19 mouse cellular contexts compared by ENCODE assay signal in the genomic region with DNA sequence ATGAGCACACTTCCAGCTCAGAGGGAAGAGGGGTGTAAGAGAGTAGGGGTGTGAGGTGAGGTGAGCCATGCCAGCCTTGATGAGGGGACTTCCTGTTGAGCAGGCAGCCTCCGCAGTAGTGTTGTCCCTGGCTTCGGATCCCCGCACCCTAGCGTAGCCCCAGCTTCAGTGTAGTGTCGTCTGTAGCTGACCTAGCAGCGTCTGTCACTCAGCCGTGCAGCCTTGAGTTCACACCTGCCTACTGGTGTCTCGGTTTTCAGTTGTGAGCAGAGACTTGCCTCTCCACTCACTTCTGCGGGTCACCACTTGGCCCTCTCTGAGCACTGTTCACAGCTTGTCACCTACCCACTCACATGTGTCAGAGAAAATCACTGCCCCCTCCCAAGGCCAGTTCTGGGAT. TPM values are rescaled to one million over a fixed set of nuclear protein-coding genes. Genes with fewer than 3 reads are reported as not detected.
DNase-seq lines count a peak whose midpoint lies in the region; ATAC-seq lines count a peak whose summit lies in the region.
"Had no signal": no experiment of that assay in that cellular context is flagged by ENCODE, and none has a peak within 500 bp of the region (broad histone marks: within the 10 kb centered on the region; RNA-seq: fewer than 3 reads in every experiment).

No protein-coding gene starts in this region.

- 0 out of 2 replicates have a peak overlapping the region, but pooled peaks have one; percentile 8 for H3K27ac ChIP-seq in heart, embryonic 13.5 days (replicated peaks)
- H3K27ac ChIP-seq in kidney, embryonic 16.5 days (ENCODE audit: low read length), result peak overlapping the region; percentile 91; the same call in 1 of the 2 replicates
- no peak overlapping the region for H3K27ac ChIP-seq in kidney, embryonic 14.5 days (ENCODE audit: low read depth, low read length)
- H3K27ac ChIP-seq: embryonic facial prominence, embryonic 10.5 days; hindbrain, postnatal 0 days; limb, embryonic 13.5 days; liver, embryonic 13.5 days; macrophage had no signal

- no peak overlapping the region for H3K4me3 ChIP-seq in heart, embryonic 13.5 days
- no peak overlapping the region for H3K4me3 ChIP-seq in kidney, embryonic 16.5 days (ENCODE audit: low read length)
- no peak overlapping the region for H3K4me3 ChIP-seq in kidney, embryonic 14.5 days (ENCODE audit: low read length)
- H3K4me3 ChIP-seq: embryonic facial prominence, embryonic 10.5 days; limb, embryonic 13.5 days; liver, embryonic 13.5 days had no signal

- H3K4me1 ChIP-seq in heart, embryonic 13.5 days, result peaks cover 52% of the 10 kb centered on the region
- peaks cover 43% of the 10 kb centered on the region for H3K4me1 ChIP-seq in kidney, embryonic 16.5 days (ENCODE audit: insufficient read depth, low read length)
- H3K4me1 ChIP-seq in kidney, embryonic 14.5 days (ENCODE audit: control insufficient read depth, insufficient read depth, low read length), result peaks cover 23% of the 10 kb centered on the region

- no peak overlapping the region for H3K9ac ChIP-seq in heart, embryonic 13.5 days
- peak overlapping the region; percentile 9; the same call in 1 of the 2 replicates for H3K9ac ChIP-seq in kidney, embryonic 16.5 days (replicated peaks; ENCODE audit: low read length)
- no peak overlapping the region for H3K9ac ChIP-seq in kidney, embryonic 14.5 days (ENCODE audit: low read depth, low read length)
- H3K9ac ChIP-seq: limb, embryonic 13.5 days; lung, embryonic 14.5 days had no signal

- no peak overlapping the region for H3K4me2 ChIP-seq in heart, embryonic 13.5 days
- no peak overlapping the region for H3K4me2 ChIP-seq in kidney, embryonic 16.5 days (replicated peaks; ENCODE audit: low read depth, low read length)
- H3K4me2 ChIP-seq in kidney, embryonic 14.5 days (replicated peaks; ENCODE audit: low read depth, low read length), result no peak overlapping the region
- H3K4me2 ChIP-seq: limb, embryonic 13.5 days; liver, embryonic 13.5 days; lung, embryonic 14.5 days had no signal

- H3K27me3 ChIP-seq in heart, embryonic 13.5 days (replicated peaks), result no peaks in the 10 kb centered on the region
- no peaks in the 10 kb centered on the region for H3K27me3 ChIP-seq in kidney, embryonic 16.5 days (ENCODE audit: insufficient read depth, low read length)
- H3K27me3 ChIP-seq in kidney, embryonic 14.5 days (ENCODE audit: control insufficient read depth, insufficient read depth, low read length), result no peaks in the 10 kb centered on the region
- H3K27me3 ChIP-seq: limb, embryonic 13.5 days; liver, embryonic 13.5 days had no signal

- no peak for ATAC-seq in heart, embryonic 13.5 days (ENCODE audit: extremely low read depth, insufficient number of reproducible peaks, low FRiP score, low TSS enrichment)
- no peak for ATAC-seq in kidney, embryonic 16.5 days (ENCODE audit: low FRiP score, low TSS enrichment)
- no peak for ATAC-seq in kidney, embryonic 14.5 days (ENCODE audit: low FRiP score, low TSS enrichment)
- ATAC-seq: hindbrain, postnatal 0 days had no signal

- H3K9me3 ChIP-seq in heart, embryonic 13.5 days, result no peaks in the 10 kb centered on the region
- H3K9me3 ChIP-seq in kidney, embryonic 16.5 days (ENCODE audit: low read length), result no peaks in the 10 kb centered on the region
- no peaks in the 10 kb centered on the region for H3K9me3 ChIP-seq in kidney, embryonic 14.5 days (ENCODE audit: control insufficient read depth, low read length)
- H3K9me3 ChIP-seq: embryonic facial prominence, embryonic 10.5 days; limb, embryonic 13.5 days; liver, embryonic 13.5 days had no signal

- peak; percentile 23 for DNase-seq in adrenal gland, postnatal 10 days
- DNase-seq in adrenal gland, postnatal 4 days (ENCODE audit: low spot score in 2 of 2), result no peak
- DNase-seq in heart, adult 8-10 months (ENCODE audit: low spot score), result no peak
- DNase-seq in skeletal muscle tissue, adult 2 months (ENCODE audit: low read depth, low spot score), result peak; percentile 63
- DNase-seq: cerebellum, adult 9-10 months; gastrocnemius, postnatal 10 days; layer of hippocampus, postnatal 36 days; liver, embryonic 13.5 days; lung, embryonic 14.5 days; midbrain, embryonic 14.5 days; spleen, adult 18-20 months; thymus, postnatal 25 days had no signal

- no peaks in the 10 kb centered on the region for H3K36me3 ChIP-seq in heart, embryonic 13.5 days
- no peaks in the 10 kb centered on the region for H3K36me3 ChIP-seq in kidney, embryonic 16.5 days (ENCODE audit: insufficient read depth, low read length)
- H3K36me3 ChIP-seq in kidney, embryonic 14.5 days (ENCODE audit: control insufficient read depth, insufficient read depth, low read length), result no peaks in the 10 kb centered on the region
- H3K36me3 ChIP-seq: embryonic facial prominence, embryonic 10.5 days; limb, embryonic 13.5 days; liver, embryonic 13.5 days had no signal

- 58% methylated on average over 9 of the region's 9 CpGs for WGBS in heart, embryonic 13.5 days
- 48% methylated on average over 9 of the region's 9 CpGs for WGBS in kidney, embryonic 16.5 days
- WGBS in kidney, embryonic 14.5 days, result 41% methylated on average over 9 of the region's 9 CpGs

RNA-seq across cellular contexts. Expression of a gene that starts 13.3 kb away (rescaled TPM):
- 10 to 100 TPM; 36.9 to 45.3 TPM for total RNA-seq in adrenal gland, postnatal 10 days (2021)
- 10 to 100 TPM; 17.8 to 22.5 TPM for total RNA-seq in adrenal gland, postnatal 4 days (2021)
- polyA plus RNA-seq in heart, embryonic 13.5 days (2015; fragmentation: Nextera tagmentation; extraction: Ambion mirVana), result 17.2 and 18.7 TPM in 2 replicates
- 100 to 1,000 TPM in 3 of 4 experiments, 10 to 100 TPM in 1; 87.1 to 234 (median 146) TPM for total RNA-seq in heart, adult 8-10 months (2022)
- polyA plus RNA-seq in kidney, embryonic 16.5 days (2015; fragmentation: Nextera tagmentation; extraction: Ambion mirVana), result 19.5 and 19.9 TPM in 2 replicates
- 6.3 and 7.1 TPM in 2 replicates for polyA plus RNA-seq in kidney, embryonic 14.5 days (2014; fragmentation: Nextera tagmentation; extraction: Ambion mirVana)

RNA-seq across cellular contexts. Expression of a gene that starts 19.5 kb away (rescaled TPM):
- 10 to 100 TPM; 28.6 to 29.5 TPM for total RNA-seq in adrenal gland, postnatal 10 days (2021)
- total RNA-seq in adrenal gland, postnatal 4 days (2021), result 10 to 100 TPM; 24.6 to 27.3 TPM
- polyA plus RNA-seq in heart, embryonic 13.5 days (2015; fragmentation: Nextera tagmentation; extraction: Ambion mirVana), result 5.1 and 7.0 TPM in 2 replicates
- 10 to 100 TPM; 27.2 to 38.4 (median 32.0) TPM for total RNA-seq in heart, adult 8-10 months (2022)
- polyA plus RNA-seq in kidney, embryonic 16.5 days (2015; fragmentation: Nextera tagmentation; extraction: Ambion mirVana), result 9.4 and 11.3 TPM in 2 replicates
- polyA plus RNA-seq in kidney, embryonic 14.5 days (2014; fragmentation: Nextera tagmentation; extraction: Ambion mirVana), result 3.8 and 6.5 TPM in 2 replicates

RNA-seq across cellular contexts. Expression of a gene that starts 29.0 kb away (rescaled TPM):
- 10 to 100 TPM; 24.1 to 33.5 TPM for total RNA-seq in adrenal gland, postnatal 10 days (2021)
- total RNA-seq in adrenal gland, postnatal 4 days (2021), result 10 to 100 TPM; 19.5 to 23.7 TPM
- polyA plus RNA-seq in heart, embryonic 13.5 days (2015; fragmentation: Nextera tagmentation; extraction: Ambion mirVana), result 11.4 and 12.0 TPM in 2 replicates
- 10 to 100 TPM; 17.3 to 24.0 (median 19.9) TPM for total RNA-seq in heart, adult 8-10 months (2022)
- polyA plus RNA-seq in kidney, embryonic 16.5 days (2015; fragmentation: Nextera tagmentation; extraction: Ambion mirVana), result 12.6 and 13.2 TPM in 2 replicates
- polyA plus RNA-seq in kidney, embryonic 14.5 days (2014; fragmentation: Nextera tagmentation; extraction: Ambion mirVana), result 9.7 and 11.3 TPM in 2 replicates

RNA-seq across cellular contexts. Expression of a gene that starts 31.2 kb away (rescaled TPM):
- 10 to 100 TPM in 1 of 2 experiments, 1 to 10 TPM in 1; 4.0 to 10.9 TPM for total RNA-seq in adrenal gland, postnatal 10 days (2021)
- total RNA-seq in adrenal gland, postnatal 4 days (2021), result 1 to 10 TPM; 4.2 to 4.3 TPM
- 0.79 and 1.1 TPM in 2 replicates for polyA plus RNA-seq in heart, embryonic 13.5 days (2015; fragmentation: Nextera tagmentation; extraction: Ambion mirVana)
- total RNA-seq in heart, adult 8-10 months (2022), result 10 to 100 TPM in 1 of 4 experiments, 1 to 10 TPM in 3; 5.6 to 10.3 (median 6.4) TPM
- 0.82 and 1.2 TPM in 2 replicates for polyA plus RNA-seq in kidney, embryonic 16.5 days (2015; fragmentation: Nextera tagmentation; extraction: Ambion mirVana)
- polyA plus RNA-seq in kidney, embryonic 14.5 days (2014; fragmentation: Nextera tagmentation; extraction: Ambion mirVana), result 0.31 and 0.43 TPM in 2 replicates
- polyA plus RNA-seq: macrophage had no signal

Comparison
In these comparisons a context has a peak if more than half of its experiments do, and no peak if none do; other contexts are left out.
1. DNase-seq: peak in adrenal gland, postnatal 10 days (single experiment) and skeletal muscle tissue, adult 2 months (single experiment); none in adrenal gland, postnatal 4 days (0 of 2) and heart, adult 8-10 months (single experiment).